Comparison of ENCODE assay signal across 8 mouse cellular contexts in the genomic region with DNA sequence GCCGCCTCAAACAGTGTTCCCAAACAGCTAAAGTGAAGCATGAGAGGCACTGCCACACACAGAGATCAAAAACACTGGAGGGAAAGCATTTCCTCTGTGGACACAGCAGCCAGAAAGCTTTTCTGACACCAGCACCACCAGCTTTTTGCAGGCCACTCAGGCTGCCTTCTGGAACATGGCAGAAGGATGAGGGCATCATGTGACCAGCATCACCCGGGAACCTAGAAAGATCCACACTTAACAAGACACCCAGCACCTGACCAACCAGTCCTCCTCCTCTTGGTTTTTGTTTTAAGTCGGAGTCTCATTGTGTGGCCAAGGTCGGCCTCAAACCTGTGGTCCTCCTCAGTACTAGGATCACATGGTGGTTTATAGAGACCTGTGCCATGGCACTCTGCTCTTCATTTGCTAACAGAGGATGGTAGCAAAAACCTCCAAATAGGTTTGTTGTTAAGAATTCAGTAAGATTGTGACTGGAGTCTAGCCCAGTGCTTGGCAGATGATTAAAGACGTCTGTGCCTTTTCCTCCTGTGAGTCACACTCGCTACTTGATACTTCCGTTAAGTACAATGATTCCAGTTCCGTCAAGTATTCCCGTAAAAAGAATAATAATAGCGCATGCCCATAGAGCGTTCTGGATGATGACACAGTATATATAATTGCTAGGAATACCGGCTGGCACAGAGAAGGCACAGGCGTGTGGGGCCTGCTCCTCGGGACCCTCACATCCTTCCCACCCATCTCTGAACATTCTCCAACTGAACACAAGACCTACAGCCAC. TPM values are rescaled to one million over a fixed set of nuclear protein-coding genes. Genes with fewer than 3 reads are reported as not detected.
DNase-seq lines count a peak whose midpoint lies in the region; ATAC-seq and TF ChIP-seq lines count a peak whose summit lies in the region.

No protein-coding gene starts in this region.

- no peak overlapping the region for H3K27ac ChIP-seq in liver, adult 2 months (replicated peaks; ENCODE audit: insufficient read depth, low read depth, low read length)
- no peak overlapping the region for H3K27ac ChIP-seq in liver, embryonic 12.5 days
- peak overlapping the region; percentile 91 for H3K27ac ChIP-seq in cortical plate, adult 2 months (ENCODE audit: insufficient read depth, low read length)
- H3K27ac ChIP-seq in heart, embryonic 13.5 days (replicated peaks): peak overlapping the region; percentile 68
- no peak overlapping the region for H3K27ac ChIP-seq in midbrain, embryonic 10.5 days (replicated peaks)

- no peak for ATAC-seq in liver, embryonic 12.5 days
- no peak for ATAC-seq in heart, embryonic 13.5 days (ENCODE audit: extremely low read depth, insufficient number of reproducible peaks, low FRiP score, low TSS enrichment)
- ATAC-seq in activated CD4-positive, CD25-positive, alpha-beta regulatory T cell, adult 4 months: no peak

- H3K27me3 ChIP-seq in liver, adult 2 months (ENCODE audit: control insufficient read depth, insufficient read depth, low read length): no peaks in the 10 kb centered on the region
- H3K27me3 ChIP-seq in liver, embryonic 12.5 days (replicated peaks): no peaks in the 10 kb centered on the region
- no peaks in the 10 kb centered on the region for H3K27me3 ChIP-seq in heart, embryonic 13.5 days (replicated peaks)
- H3K27me3 ChIP-seq in myocyte (ENCODE audit: control insufficient read depth, insufficient read depth, insufficient read length): no peaks in the 10 kb centered on the region
- H3K27me3 ChIP-seq in midbrain, embryonic 10.5 days (ENCODE audit: low read depth, poor library complexity, severe bottlenecking): no peaks in the 10 kb centered on the region

- DNase-seq in liver, adult 2 months (ENCODE audit: extremely low read depth, low read depth, low spot score): peak; percentile 28
- no peak for DNase-seq in midbrain, embryonic 10.5 days (ENCODE audit: low spot score)
- DNase-seq in spleen, postnatal 4 days (ENCODE audit: low spot score in 2 of 2): no peak

- no peaks in the 10 kb centered on the region; the same call in 1 of the 2 replicates for H3K4me1 ChIP-seq in liver, adult 2 months (ENCODE audit: control insufficient read depth, insufficient read depth, low read length)
- H3K4me1 ChIP-seq in liver, embryonic 12.5 days: peaks cover 8% of the 10 kb centered on the region
- H3K4me1 ChIP-seq in cortical plate, adult 2 months (ENCODE audit: control insufficient read depth, insufficient read depth, low read length): peaks cover 9% of the 10 kb centered on the region
- peaks cover 56% of the 10 kb centered on the region for H3K4me1 ChIP-seq in heart, embryonic 13.5 days
- H3K4me1 ChIP-seq in midbrain, embryonic 10.5 days: no peaks in the 10 kb centered on the region

- no peak overlapping the region for H3K9ac ChIP-seq in liver, adult 2 months (ENCODE audit: low read depth, low read length)
- no peak overlapping the region for H3K9ac ChIP-seq in liver, embryonic 12.5 days
- no peak overlapping the region for H3K9ac ChIP-seq in heart, embryonic 13.5 days

- H3K4me3 ChIP-seq in liver, adult 2 months (ENCODE audit: insufficient read depth, low read depth, low read length): no peak overlapping the region
- H3K4me3 ChIP-seq in liver, embryonic 12.5 days: no peak overlapping the region
- H3K4me3 ChIP-seq in cortical plate, adult 2 months (ENCODE audit: insufficient read depth, low read length): no peak overlapping the region
- H3K4me3 ChIP-seq in heart, embryonic 13.5 days: no peak overlapping the region
- H3K4me3 ChIP-seq in myocyte: peak overlapping the region; percentile 18
- H3K4me3 ChIP-seq in midbrain, embryonic 10.5 days: no peak overlapping the region

- H3K36me3 ChIP-seq in liver, adult 2 months (ENCODE audit: control insufficient read depth, insufficient read depth, low read length): no peaks in the 10 kb centered on the region
- no peaks in the 10 kb centered on the region for H3K36me3 ChIP-seq in liver, embryonic 12.5 days
- H3K36me3 ChIP-seq in heart, embryonic 13.5 days: peaks cover 14% of the 10 kb centered on the region
- no peaks in the 10 kb centered on the region for H3K36me3 ChIP-seq in myocyte (ENCODE audit: control insufficient read depth, insufficient read depth)
- H3K36me3 ChIP-seq in midbrain, embryonic 10.5 days: no peaks in the 10 kb centered on the region

- H3K9me3 ChIP-seq in liver, embryonic 12.5 days (replicated peaks): no peaks in the 10 kb centered on the region
- H3K9me3 ChIP-seq in heart, embryonic 13.5 days: no peaks in the 10 kb centered on the region
- H3K9me3 ChIP-seq in midbrain, embryonic 10.5 days (replicated peaks): no peaks in the 10 kb centered on the region

- H3K4me2 ChIP-seq in liver, embryonic 12.5 days: no peak overlapping the region
- H3K4me2 ChIP-seq in heart, embryonic 13.5 days: no peak overlapping the region
- H3K4me2 ChIP-seq in myocyte (ENCODE audit: low read depth): peak overlapping the region; percentile 83

- no peaks in the 10 kb centered on the region; the same call in 1 of the 2 replicates for H3K79me2 ChIP-seq in liver, adult 2 months (ENCODE audit: control insufficient read depth, insufficient read depth, low read length)
- H3K79me2 ChIP-seq in myocyte (ENCODE audit: control insufficient read depth, insufficient read depth): peaks cover 91% of the 10 kb centered on the region

- WGBS in liver, adult 2 months: 79% methylated on average over 14 of the region's 14 CpGs
- WGBS in liver, embryonic 12.5 days (ENCODE audit: insufficient replicate concordance): 73% methylated on average over 14 of the region's 14 CpGs
- WGBS in heart, embryonic 13.5 days: 57% methylated on average over 14 of the region's 14 CpGs
- WGBS in midbrain, embryonic 10.5 days: 89% methylated on average over 14 of the region's 14 CpGs

- H3ac ChIP-seq in myocyte (ENCODE audit: control insufficient read depth, insufficient read length): no peak overlapping the region

- no peak for TF ChIP-seq CTCF in liver, adult 2 months (IDR thresholded peaks at IDR 0.05; ENCODE audit: low read depth, low read length)
- no peak for TF ChIP-seq CTCF in cortical plate, adult 2 months (IDR thresholded peaks at IDR 0.05; ENCODE audit: extremely low read depth, insufficient read depth, low read length)

- no peak for TF ChIP-seq POLR2A in liver, adult 2 months (IDR thresholded peaks at IDR 0.05; ENCODE audit: extremely low read depth, insufficient read depth, low read length)
- TF ChIP-seq POLR2A in cortical plate, adult 2 months (IDR thresholded peaks at IDR 0.05; ENCODE audit: extremely low read depth, insufficient read depth, low read length): no peak
- TF ChIP-seq POLR2A in myocyte (IDR thresholded peaks at IDR 0.05; ENCODE audit: insufficient read length, low read depth): peak; percentile 65

TF ChIP-seq in myocyte, 11 proteins besides CTCF, POLR2A, EP300 and RAD21:
- TF ChIP-seq POLR2AphosphoS2 (IDR thresholded peaks at IDR 0.05; ENCODE audit: insufficient read length, low read depth) (peak; percentile 76), USF1 (IDR thresholded peaks at IDR 0.05; ENCODE audit: low read depth) (peak; percentile 81), E2F4 (IDR thresholded peaks at IDR 0.05; ENCODE audit: insufficient read depth) (no peak), MYOD1 (IDR thresholded peaks at IDR 0.05; ENCODE audit: control insufficient read depth in 1 of 3, insufficient read length in 2 of 3, low read depth in 2 of 3) (no peak), MAX (IDR thresholded peaks at IDR 0.05; ENCODE audit: low read depth) (peak; percentile 3), CEBPB (IDR thresholded peaks at IDR 0.05; ENCODE audit: insufficient read depth, poor library complexity, severe bottlenecking) (0 out of 2 replicates have a peak, but pooled peaks have one; percentile 26), MYOG (IDR thresholded peaks at IDR 0.05; ENCODE audit: control insufficient read depth in 1 of 3, insufficient read depth in 1 of 3, insufficient read length in 2 of 3, low read depth in 2 of 3) (no peak), REST (IDR thresholded peaks at IDR 0.05; ENCODE audit: insufficient read depth, insufficient read length) (no peak), TCF12 (IDR thresholded peaks at IDR 0.05; ENCODE audit: insufficient read depth, poor library complexity, severe bottlenecking) (no peak), TCF3 (IDR thresholded peaks at IDR 0.05; ENCODE audit: insufficient read length, low read depth) (no peak), SRF (IDR thresholded peaks at IDR 0.05; ENCODE audit: control insufficient read depth, insufficient read length, low read depth) (no peak)
TF ChIP-seq in myocyte: peak in this region for 4.

RNA-seq across cellular contexts. Expression of a gene that starts 51.8 kb away (rescaled TPM):
- 7.8 and 9.2 TPM in 2 replicates for total RNA-seq in liver, adult 2 months (2014; rRNA removed)
- 2.6 and 2.8 TPM in 2 replicates for polyA plus RNA-seq in liver, adult 2 months (2012; rRNA removed)
- polyA plus RNA-seq in liver, embryonic 12.5 days (2016; fragmentation: Nextera tagmentation; extraction: Ambion mirVana): 19.4 and 19.9 TPM in 2 replicates
- 18.9 and 19.8 TPM in 2 replicates for polyA plus RNA-seq in cortical plate, adult 2 months (2012; rRNA removed)
- polyA plus RNA-seq in heart, embryonic 13.5 days (2015; fragmentation: Nextera tagmentation; extraction: Ambion mirVana): 28.0 and 28.9 TPM in 2 replicates
- polyA plus RNA-seq in myocyte (2012; fragmentation: generic; extraction: Trizol): 61.7 TPM
- 23.7 and 27.1 TPM in 2 replicates for polyA plus RNA-seq in midbrain, embryonic 10.5 days (2016; fragmentation: Nextera tagmentation; extraction: Ambion mirVana)
- 100 to 1,000 TPM; 203 to 267 TPM for polyA plus RNA-seq in activated CD4-positive, CD25-positive, alpha-beta regulatory T cell, adult 4 months (2017; shearing (Covaris generic))

Comparison
In these comparisons a context has a peak if more than half of its experiments do, and no peak if none do; other contexts are left out.
1. H3K27ac ChIP-seq: peak in cortical plate, adult 2 months (single experiment) and heart, embryonic 13.5 days (single experiment); none in liver, adult 2 months (single experiment), liver, embryonic 12.5 days (single experiment) and midbrain, embryonic 10.5 days (single experiment).